Mouse (Mus musculus): Measurements from ENCODE around the gene Ireb2. TPM values are rescaled to one million over a fixed set of nuclear protein-coding genes. Genes with fewer than 3 reads are reported as not detected.
"Not testable (repeated sequence)": the region's sequence is repeated elsewhere in the genome, so short reads cannot be mapped to it uniquely, and the experiment has no call there.

Ireb2 gene
- polyA plus RNA-seq, 1 experiment from 2014 or later: 41.6 TPM

DNA sequence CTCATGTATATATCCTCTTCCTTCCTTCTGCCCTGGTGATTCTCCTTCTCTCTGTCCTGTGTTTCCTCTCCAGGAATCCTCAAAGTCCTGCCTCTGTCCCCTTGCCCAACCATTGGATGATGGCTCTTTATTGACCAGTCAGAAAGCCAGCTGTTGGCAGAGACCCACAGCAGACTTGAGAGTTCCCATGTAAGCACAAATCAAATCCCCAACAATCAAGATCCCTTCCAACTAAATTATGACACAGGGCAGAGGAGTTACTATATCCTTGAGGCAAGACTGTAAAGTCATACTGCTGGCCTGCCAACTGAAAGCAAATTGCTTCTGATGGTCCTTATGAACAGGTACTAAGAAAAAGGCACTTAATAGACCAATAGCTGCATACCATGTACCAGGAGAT is 15.4 kb upstream of the Ireb2 start:
- Histone ChIP-seq H3K27me3 (ENCODE audit: insufficient read depth, poor library complexity, severe bottlenecking) (no peaks in the 10 kb centered on the region), H3K27ac (no peak overlapping the region), H3K4me3 (no peak overlapping the region), H3K36me3 (no peaks in the 10 kb centered on the region), H3K9me3 (no peaks in the 10 kb centered on the region), H3K4me1 (replicated peaks) (no peaks in the 10 kb centered on the region)
- DNase-seq (ENCODE audit: low spot score): no peak

DNA sequence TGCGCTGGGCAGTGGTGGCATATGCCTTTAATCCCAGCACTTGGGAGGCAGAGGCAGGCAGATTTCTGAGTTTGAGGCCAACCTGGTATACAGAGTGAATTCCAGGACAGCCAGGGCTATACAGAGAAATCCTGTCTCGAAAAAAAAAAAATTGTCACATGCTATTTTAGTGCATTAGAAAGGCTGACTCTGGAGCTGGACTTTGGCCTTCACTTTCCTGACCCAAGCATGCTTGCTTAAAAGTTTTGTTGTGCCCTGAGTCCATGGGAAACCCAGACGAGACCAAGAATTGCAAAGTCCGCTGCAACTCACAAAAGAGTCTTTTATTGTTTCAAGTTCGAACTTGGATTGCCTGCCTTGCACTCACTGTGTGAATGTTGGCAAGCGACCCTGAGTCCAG is 10.6 kb upstream of the Ireb2 start:
- H3K36me3 ChIP-seq; H3K27me3 ChIP-seq (ENCODE audit: insufficient read depth, poor library complexity, severe bottlenecking); H3K27ac ChIP-seq; H3K9me3 ChIP-seq; H3K4me1 ChIP-seq (replicated peaks); DNase-seq (ENCODE audit: low spot score); H3K4me3 ChIP-seq: not testable (repeated sequence)
- 83% methylated on average over 6 of the region's 6 CpGs for WGBS

DNA sequence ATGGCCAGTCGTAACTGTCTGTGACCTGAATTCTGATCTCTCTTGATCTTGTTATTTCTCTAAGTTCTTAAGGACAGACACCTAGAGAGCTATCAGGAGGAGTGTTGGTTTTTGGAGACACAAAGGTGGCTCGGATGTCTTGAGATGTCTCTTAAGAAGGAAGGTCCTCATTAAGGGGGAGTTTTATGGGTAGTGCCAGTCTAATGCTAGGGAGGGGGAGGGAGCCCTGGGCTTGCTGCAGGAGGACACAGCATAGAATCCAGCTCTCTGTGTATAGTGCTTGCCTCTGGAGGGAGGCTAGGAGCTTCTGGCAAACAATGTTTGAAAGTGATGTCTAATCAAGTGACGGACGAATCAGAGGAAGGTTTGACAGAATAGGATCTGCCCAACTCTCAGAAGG is 10.0 kb upstream of the Ireb2 start:
- WGBS: 78% methylated on average over 4 of the region's 4 CpGs
- Histone ChIP-seq H3K9me3 (no peaks in the 10 kb centered on the region), H3K27me3 (ENCODE audit: insufficient read depth, poor library complexity, severe bottlenecking) (no peaks in the 10 kb centered on the region), H3K4me3 (no peak overlapping the region), H3K4me1 (replicated peaks) (peaks cover 10% of the 10 kb centered on the region), H3K36me3 (no peaks in the 10 kb centered on the region), H3K27ac (no peak overlapping the region)
- no peak for DNase-seq (ENCODE audit: low spot score)

DNA sequence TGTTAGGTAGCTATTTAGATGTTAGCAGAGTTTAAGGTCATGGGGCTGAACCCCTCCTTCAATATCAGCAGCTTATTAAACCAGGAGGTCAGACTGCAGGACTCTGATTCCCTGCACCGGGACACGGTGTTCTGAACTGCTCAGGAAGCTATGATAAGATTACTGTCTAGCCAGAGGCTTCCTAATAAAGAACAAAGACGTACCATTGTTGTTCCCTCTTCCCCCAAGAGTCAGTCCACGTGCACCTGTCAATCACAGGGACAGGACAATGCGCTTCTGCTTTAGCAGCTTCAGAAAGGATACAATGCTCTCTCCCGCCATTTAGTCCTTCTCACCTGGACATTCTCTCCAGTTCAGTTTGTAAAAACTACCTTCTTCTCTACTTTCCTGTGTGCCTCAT is 8.0 kb upstream of the Ireb2 start:
- H3K36me3 ChIP-seq: no peaks in the 10 kb centered on the region

DNA sequence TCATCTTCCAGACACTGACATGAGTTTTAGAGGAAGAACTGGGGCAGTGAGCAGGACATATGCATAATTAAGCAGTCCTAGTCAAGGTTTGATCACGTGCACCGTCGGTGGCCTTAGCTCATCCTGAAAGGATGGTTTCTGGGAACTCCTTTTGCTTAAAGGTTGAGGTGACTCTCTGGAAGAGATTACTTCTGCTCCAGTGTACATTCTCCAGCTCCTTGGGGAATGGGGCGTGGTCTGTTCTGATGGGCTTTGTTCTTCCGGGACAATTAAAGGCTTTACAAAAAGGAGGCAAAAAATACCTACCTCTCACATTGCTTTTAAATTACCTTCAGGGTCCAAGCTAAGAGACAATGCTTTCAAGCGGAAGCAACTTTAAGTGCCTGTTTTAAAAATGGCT is 7.5 kb upstream of the Ireb2 start:
- Histone ChIP-seq H3K4me1 (replicated peaks) (peaks cover 13% of the 10 kb centered on the region), H3K9me3 (no peaks in the 10 kb centered on the region), H3K36me3 (no peaks in the 10 kb centered on the region), H3K27ac (peak overlapping the region; percentile 2; the same call in 1 of the 2 replicates), H3K4me3 (no peak overlapping the region), H3K27me3 (ENCODE audit: insufficient read depth, poor library complexity, severe bottlenecking) (no peaks in the 10 kb centered on the region)
- 74% methylated on average over 6 of the region's 6 CpGs for WGBS
- no peak for DNase-seq (ENCODE audit: low spot score)

More for the DNA sequence above, 8.0 kb upstream of the Ireb2 start:
- 31% methylated on average over 6 of the region's 6 CpGs for WGBS
- H3K4me1 ChIP-seq (replicated peaks): peaks cover 10% of the 10 kb centered on the region
- peak overlapping the region; percentile 2; the same call in 1 of the 2 replicates for H3K27ac ChIP-seq
- peak; percentile 13 for DNase-seq (ENCODE audit: low spot score)
- no peak overlapping the region for H3K4me3 ChIP-seq
- no peaks in the 10 kb centered on the region for H3K27me3 ChIP-seq (ENCODE audit: insufficient read depth, poor library complexity, severe bottlenecking)
- H3K9me3 ChIP-seq: no peaks in the 10 kb centered on the region

DNA sequence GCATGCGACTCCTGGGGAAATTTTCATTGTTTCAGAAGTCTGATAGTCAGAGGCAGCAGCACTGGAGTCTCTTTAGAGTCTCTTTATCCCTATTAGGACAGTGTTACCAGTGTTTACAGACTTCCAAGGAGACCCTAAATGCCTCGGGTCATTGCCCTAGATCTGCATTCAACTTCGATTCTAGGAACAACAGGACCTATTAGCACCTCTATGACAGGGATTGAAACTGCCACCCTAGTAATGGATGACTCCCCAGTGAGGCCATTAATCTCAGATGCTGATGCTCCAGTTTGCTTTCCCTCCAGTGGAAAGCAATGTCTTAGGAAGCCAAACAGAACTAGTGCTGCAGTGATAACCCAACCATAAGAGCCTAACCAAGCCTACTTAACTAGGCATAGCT is 6.1 kb upstream of the Ireb2 start:
- WGBS: 41% methylated on average over 3 of the region's 3 CpGs

DNA sequence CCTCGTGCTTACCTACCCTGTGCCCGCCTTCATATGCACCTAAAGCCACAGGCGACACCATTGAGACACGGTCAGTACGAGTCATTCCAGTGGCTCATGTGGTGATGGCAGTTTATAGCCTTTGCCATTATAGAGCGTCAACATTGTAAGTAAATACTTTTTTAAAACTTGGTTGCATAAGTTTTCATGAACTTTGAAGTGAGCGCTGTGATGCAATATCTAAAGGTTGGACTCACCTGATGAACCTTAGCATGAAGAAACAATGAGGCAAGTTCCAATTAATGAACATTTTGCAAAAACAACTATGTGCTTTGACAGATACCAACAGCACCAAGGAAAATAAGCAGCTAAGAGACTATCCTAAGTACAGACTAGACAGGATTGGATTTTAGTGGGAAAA is 3.1 kb upstream of the Ireb2 start:
- WGBS: 94% methylated on average over 7 of the region's 7 CpGs
- DNase-seq (ENCODE audit: low spot score): no peak
- H3K27ac ChIP-seq: no peak overlapping the region

More for the DNA sequence above, 6.1 kb upstream of the Ireb2 start:
- Histone ChIP-seq H3K4me1 (replicated peaks) (peaks cover 17% of the 10 kb centered on the region), H3K4me3 (no peak overlapping the region), H3K27me3 (ENCODE audit: insufficient read depth, poor library complexity, severe bottlenecking) (no peaks in the 10 kb centered on the region), H3K27ac (no peak overlapping the region), H3K9me3 (no peaks in the 10 kb centered on the region), H3K36me3 (no peaks in the 10 kb centered on the region)
- DNase-seq (ENCODE audit: low spot score): no peak

DNA sequence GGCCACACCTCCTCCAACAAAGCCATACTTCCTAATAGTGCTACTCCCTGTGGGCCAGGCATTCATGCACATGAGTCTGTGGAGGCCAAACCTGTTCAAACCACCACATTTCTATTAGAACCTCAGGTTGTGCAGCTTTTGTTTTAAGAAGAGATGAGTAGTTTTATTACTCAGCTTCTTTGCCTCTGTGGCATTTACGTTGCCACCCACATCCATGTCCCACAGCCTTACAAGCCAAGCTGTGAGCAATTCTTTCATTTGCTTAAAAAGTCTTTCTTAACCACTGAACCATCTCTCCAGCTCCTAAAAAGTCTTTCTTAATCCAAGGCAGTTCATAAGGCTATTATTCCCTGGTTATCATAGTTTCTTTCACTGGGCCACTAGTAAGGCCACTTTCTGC is 15.2 kb downstream of the Ireb2 start:
- Histone ChIP-seq H3K9me3 (no peaks in the 10 kb centered on the region), H3K27ac (no peak overlapping the region), H3K36me3 (peaks cover 93% of the 10 kb centered on the region), H3K4me1 (replicated peaks) (no peaks in the 10 kb centered on the region), H3K27me3 (ENCODE audit: insufficient read depth, poor library complexity, severe bottlenecking) (no peaks in the 10 kb centered on the region), H3K4me3 (no peak overlapping the region)
- 94% methylated on average over 1 of the region's 1 CpGs for whole genome bisulfite sequencing
- no peak for DNase-seq (ENCODE audit: low spot score)

More for the DNA sequence above, 3.1 kb upstream of the Ireb2 start:
- H3K36me3 ChIP-seq: peaks cover 8% of the 10 kb centered on the region
- peaks cover 32% of the 10 kb centered on the region for H3K4me1 ChIP-seq (replicated peaks)
- no peaks in the 10 kb centered on the region for H3K9me3 ChIP-seq
- no peaks in the 10 kb centered on the region for H3K27me3 ChIP-seq (ENCODE audit: insufficient read depth, poor library complexity, severe bottlenecking)
- no peak overlapping the region for H3K4me3 ChIP-seq

DNA sequence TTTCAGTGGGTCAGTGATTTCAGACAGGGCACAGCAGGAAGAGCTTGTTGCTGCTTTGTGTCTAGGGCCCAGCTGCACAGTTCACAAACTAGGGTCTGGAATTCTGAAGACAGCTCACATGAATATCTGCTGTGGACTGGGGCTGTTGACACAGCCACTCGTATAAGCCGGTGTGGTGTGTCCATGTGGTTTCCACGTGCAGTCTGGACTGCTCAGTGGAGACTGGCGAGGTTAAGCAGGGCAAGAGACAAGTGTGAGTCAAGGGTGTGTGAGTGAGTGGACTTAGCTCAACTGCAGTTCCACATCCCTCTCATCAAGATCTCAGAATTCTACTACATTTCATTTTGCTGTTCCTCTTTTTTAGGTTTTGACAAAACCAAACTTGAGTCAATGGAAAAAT is 28.5 kb downstream of the Ireb2 start:
- no peak overlapping the region for H3K4me3 ChIP-seq
- no peak overlapping the region for H3K27ac ChIP-seq
- no peak for DNase-seq (ENCODE audit: low spot score)
- H3K27me3 ChIP-seq (ENCODE audit: insufficient read depth, poor library complexity, severe bottlenecking): no peaks in the 10 kb centered on the region
- no peaks in the 10 kb centered on the region for H3K4me1 ChIP-seq (replicated peaks)
- H3K9me3 ChIP-seq: no peaks in the 10 kb centered on the region
- 84% methylated on average over 4 of the region's 4 CpGs for WGBS
- peaks cover 97% of the 10 kb centered on the region for H3K36me3 ChIP-seq

DNA sequence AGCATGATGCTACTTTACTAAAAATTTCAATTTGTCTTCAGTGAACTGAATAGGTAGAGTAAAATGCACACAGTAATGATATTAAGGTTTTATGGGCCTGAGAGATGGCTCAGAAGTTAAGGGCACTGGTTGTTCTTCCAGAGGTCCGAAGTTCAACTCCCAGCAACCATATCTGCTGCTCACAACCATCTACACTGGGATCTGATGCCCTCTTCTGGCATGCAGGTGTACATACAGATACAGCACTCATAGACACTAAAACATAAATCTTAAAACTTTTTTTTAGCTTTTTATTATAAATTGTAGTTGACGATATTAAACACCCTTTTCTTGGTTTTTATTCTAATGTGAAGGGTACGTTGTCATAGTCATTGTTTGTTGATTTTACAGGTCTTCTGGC is 33.5 kb downstream of the Ireb2 start:
- Histone ChIP-seq H3K4me1 (replicated peaks) (no peaks in the 10 kb centered on the region), H3K9me3 (no peaks in the 10 kb centered on the region), H3K27me3 (ENCODE audit: insufficient read depth, poor library complexity, severe bottlenecking) (no peaks in the 10 kb centered on the region), H3K4me3 (no peak overlapping the region), H3K36me3 (peaks cover 95% of the 10 kb centered on the region), H3K27ac (no peak overlapping the region)
- 91% methylated on average over 3 of the region's 3 CpGs for WGBS
- DNase-seq (ENCODE audit: low spot score): no peak

DNA sequence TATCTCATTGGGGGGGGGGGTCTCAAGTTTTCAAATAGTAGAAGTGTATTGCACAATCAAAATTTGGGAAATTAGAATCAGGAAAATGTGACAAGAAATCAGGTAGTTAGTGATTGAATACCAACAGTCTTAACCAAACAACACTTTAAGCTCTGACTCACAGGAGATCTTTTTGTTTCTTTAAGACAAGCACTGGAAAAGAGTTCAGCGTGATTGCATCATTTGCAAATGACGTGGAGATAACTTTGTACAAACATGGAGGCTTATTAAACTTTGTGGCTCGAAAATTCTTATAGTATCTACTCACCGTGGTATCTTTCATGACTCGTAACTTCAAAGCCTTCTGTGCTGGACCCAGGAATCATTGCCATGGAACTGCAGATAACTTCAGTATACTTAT is 45.9 kb downstream of the Ireb2 start:
- DNase-seq (ENCODE audit: low spot score): no peak
- H3K27ac ChIP-seq: no peak overlapping the region
- H3K4me3 ChIP-seq: no peak overlapping the region
- 94% methylated on average over 5 of the region's 5 CpGs for WGBS
- no peaks in the 10 kb centered on the region for H3K4me1 ChIP-seq (replicated peaks)
- H3K36me3 ChIP-seq: peaks cover 76% of the 10 kb centered on the region
- H3K9me3 ChIP-seq: no peaks in the 10 kb centered on the region
- H3K27me3 ChIP-seq (ENCODE audit: insufficient read depth, poor library complexity, severe bottlenecking): no peaks in the 10 kb centered on the region

DNA sequence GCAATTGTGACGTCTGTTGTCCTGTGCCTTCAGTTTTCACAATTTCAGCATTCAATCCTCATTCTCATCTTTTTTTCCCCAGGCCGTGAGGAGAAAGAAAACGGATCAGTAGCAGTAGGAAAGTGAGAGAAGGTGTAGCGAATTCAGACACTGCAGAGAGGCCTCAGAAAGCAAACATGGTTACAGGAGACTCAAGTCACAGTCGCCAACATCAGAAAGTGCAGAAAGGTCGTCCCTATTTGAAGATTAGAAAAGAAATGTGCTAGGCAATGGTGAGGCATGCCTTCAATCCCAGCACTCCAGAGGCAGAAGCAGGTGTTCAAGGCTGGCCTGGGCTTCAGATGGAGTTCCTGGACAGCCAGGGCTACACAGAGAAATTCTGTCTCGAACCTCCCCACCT is 52.0 kb downstream of the Ireb2 start:
- no peaks in the 10 kb centered on the region for H3K9me3 ChIP-seq
- H3K4me3 ChIP-seq: no peak overlapping the region
- peaks cover 16% of the 10 kb centered on the region for H3K36me3 ChIP-seq
- WGBS: 70% methylated on average over 7 of the region's 7 CpGs
- no peak overlapping the region for H3K27ac ChIP-seq
- peaks cover 13% of the 10 kb centered on the region for H3K4me1 ChIP-seq (replicated peaks)
- no peaks in the 10 kb centered on the region for H3K27me3 ChIP-seq (ENCODE audit: insufficient read depth, poor library complexity, severe bottlenecking)
- no peak for DNase-seq (ENCODE audit: low spot score)

DNA sequence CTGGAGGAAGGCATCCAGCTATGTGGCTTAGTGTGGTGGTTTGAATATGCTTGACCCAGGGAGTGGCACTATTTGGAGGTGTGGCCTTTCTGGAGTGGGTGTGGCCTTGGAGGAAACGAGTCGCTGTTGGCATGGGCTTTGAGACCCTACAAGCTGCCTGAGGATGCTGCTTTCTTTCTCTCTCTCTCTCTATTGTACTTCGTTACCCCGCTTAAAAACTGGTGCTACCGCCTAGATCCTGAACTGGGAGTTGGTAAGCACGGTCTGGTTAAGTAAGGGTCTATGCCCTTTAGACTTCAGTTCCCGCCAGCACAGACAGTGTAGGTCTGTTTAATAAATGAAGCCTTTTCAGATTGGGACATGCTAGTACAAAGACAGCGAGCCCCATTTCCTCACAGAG is 52.8 kb downstream of the Ireb2 start:
- H3K27me3 ChIP-seq (ENCODE audit: insufficient read depth, poor library complexity, severe bottlenecking): no peaks in the 10 kb centered on the region
- DNase-seq (ENCODE audit: low spot score): no peak
- H3K4me3 ChIP-seq: peak overlapping the region; percentile 78
- WGBS: 71% methylated on average over 8 of the region's 8 CpGs
- H3K4me1 ChIP-seq (replicated peaks): peaks cover 13% of the 10 kb centered on the region
- H3K9me3 ChIP-seq: no peaks in the 10 kb centered on the region
- peaks cover 7% of the 10 kb centered on the region for H3K36me3 ChIP-seq
- no peak overlapping the region for H3K27ac ChIP-seq

DNA sequence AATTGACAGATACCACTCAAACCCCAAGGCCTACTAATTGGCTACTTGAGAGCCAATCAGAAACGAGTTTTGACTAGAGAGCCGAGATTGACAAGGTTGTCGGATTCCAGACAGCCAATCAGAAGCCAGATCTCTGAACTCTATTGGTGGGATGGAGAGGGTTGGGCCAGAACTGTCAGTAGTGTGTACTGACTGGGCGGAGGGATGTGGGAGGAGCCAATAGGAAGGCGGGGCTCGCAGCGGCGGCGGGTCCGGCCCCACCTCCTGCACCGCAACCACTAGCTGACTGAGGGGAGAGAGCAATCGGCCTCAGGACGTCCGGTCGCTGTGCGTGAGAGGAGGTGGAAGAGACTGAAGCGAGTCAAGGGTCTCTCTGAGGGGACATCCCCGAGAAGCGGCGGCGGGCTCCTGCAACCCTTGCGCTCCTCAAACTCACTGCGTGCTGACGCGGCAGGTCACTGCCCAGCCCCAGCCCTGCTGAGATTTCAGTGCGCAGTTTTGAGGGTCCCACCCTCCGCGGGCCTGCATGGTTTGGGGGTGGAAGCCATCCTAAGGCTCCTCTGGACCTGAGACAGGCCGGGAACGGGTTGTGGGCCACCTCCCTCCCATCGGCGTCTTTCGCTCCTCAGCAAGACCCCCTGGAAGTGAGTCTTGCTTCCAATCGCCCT is 53.6 kb downstream of the Ireb2 start, which contains the start of gene Hykk:
TSS of gene Hykk (plus strand) at position 274 of the 668 bp plus-strand sequence.
- under 1% methylated on average over 34 of the region's 34 CpGs for WGBS

More for the DNA sequence above, 53.6 kb downstream of the Ireb2 start, which contains the start of gene Hykk:
- peak; percentile 91 for DNase-seq (ENCODE audit: low spot score)
- Histone ChIP-seq H3K36me3 (peaks cover 2% of the 10 kb centered on the region), H3K9me3 (no peaks in the 10 kb centered on the region), H3K4me1 (replicated peaks) (peaks cover 13% of the 10 kb centered on the region), H3K27me3 (ENCODE audit: insufficient read depth, poor library complexity, severe bottlenecking) (no peaks in the 10 kb centered on the region), H3K27ac (peak within 1 kb of the TSS; percentile 87), H3K4me3 (peak within 1 kb of the TSS; percentile 78)
